Mouse (Mus musculus) heart, postnatal 0 days (tissue): ENCODE data around the gene Slc6a9.

Source experiments
- CTCF ChIP-seq: IDR thresholded peaks from 2 replicates; pipeline ENCODE4 v1.5.1; 2016; ENCODE audit warnings: antibody characterized with exemption, control low read depth, low read depth
- EP300 ChIP-seq: IDR thresholded peaks from 2 replicates; pipeline ENCODE4 v1.6.1; 2016; ENCODE audit warnings: antibody characterized with exemption, low read depth

DNA sequence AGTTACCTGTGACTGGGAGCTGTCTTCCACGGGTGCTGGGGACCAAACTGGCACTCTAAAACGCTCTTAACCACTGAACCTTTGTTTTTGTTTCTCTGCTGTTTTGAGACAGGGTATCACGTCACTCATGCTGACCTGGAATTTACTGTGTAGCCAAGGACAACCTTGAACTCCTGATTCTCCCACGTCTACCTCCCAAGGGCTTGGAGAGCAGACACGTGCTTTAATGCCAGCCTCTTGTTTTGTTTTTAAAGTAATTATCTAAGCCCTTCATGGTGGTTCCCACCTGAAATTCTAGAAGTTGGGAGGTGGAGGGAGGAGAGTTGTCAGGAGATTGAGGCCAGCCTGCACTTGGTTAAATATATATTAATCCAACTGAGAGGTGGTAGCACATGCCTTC lies 17.5 kb upstream of the Slc6a9 start:
- TF ChIP-seq CTCF (no peak), EP300 (no peak)
